Mouse (Mus musculus) cerebellum, adult 2 months (tissue): ENCODE measurements around the gene Cpeb3. TPM values are rescaled to one million over a fixed set of nuclear protein-coding genes. Genes with fewer than 3 reads are reported as not detected.

Experiments used
- DNase-seq, 2 experiments: peaks; one replicate each; pipeline ENCODE4 v3.0.0; 2021
- H3K27ac ChIP-seq: fragments of 200-500 bp; 2 replicates; pipeline ENCODE4 v1.5.1; 2012; ENCODE audit warnings: low read length, control low read depth, inconsistent platforms; ENCODE audit not compliant: insufficient read depth
- H3K27me3 ChIP-seq: fragments of 200-500 bp; 2 replicates; pipeline ENCODE4 v1.6.1; 2012; ENCODE audit warnings: inconsistent platforms, mild to moderate bottlenecking, low read length, moderate library complexity; ENCODE audit not compliant: control insufficient read depth, insufficient read depth
- H3K4me1 ChIP-seq: fragments of 200-500 bp; 2 replicates; pipeline ENCODE4 v1.6.1; 2011; ENCODE audit warnings: low read length; ENCODE audit not compliant: control insufficient read depth, insufficient read depth
- H3K4me3 ChIP-seq: fragments of 200-500 bp; replicated peaks from 2 replicates; pipeline ENCODE3; 2011; ENCODE audit warnings: mild to moderate bottlenecking, low read depth, low read length, control low read depth; ENCODE audit not compliant: insufficient read depth
- CTCF ChIP-seq: fragments of 200-500 bp; IDR thresholded peaks from 2 replicates; pipeline ENCODE4 v1.5.1; 2011; ENCODE audit warnings: low read depth, mild to moderate bottlenecking, control low read depth, low read length, moderate library complexity, borderline replicate concordance; ENCODE audit not compliant: insufficient read depth
- POLR2A ChIP-seq: fragments of 200-500 bp; IDR thresholded peaks from 2 replicates; pipeline ENCODE4 v1.6.1; 2011; ENCODE audit warnings: low read length, control low read depth, borderline replicate concordance; ENCODE audit not compliant: insufficient read depth
- WGBS: fragments of 180-500 bp; shearing (Covaris S2); methylation state at CpG from one replicate; pipeline ENCODE4 v1.1.7; 2018; 5-methylcytosine and 5-hydroxymethylcytosine counted together
- polyA plus RNA-seq: library from polyadenylated mRNA; depleted of rRNA; stranded (reverse); fragments of >200 nt; gene quantifications from 2 replicates; pipeline ENCODE4 v1.2.3, GENCODE M21; 2012

Gene Cpeb3
- polyA plus RNA-seq, 1 experiment, result 41.5 TPM

DNA sequence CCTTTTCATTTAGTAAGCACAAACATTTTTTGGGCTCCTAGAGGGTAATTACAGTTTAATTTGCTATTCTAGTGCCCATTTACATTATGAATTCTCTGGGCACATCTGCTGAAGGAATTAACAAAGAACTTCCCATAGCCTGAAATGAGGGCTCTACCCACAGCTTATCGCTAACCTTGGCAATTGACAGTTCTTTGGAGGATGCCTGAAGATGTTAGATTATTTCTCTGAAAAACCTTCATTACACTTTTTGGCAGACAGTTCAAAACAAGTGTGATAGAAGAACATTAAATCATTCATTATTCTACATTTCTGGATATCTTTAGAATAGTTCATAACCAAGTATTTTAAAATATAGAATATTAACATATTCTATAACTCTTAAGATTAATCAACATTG lies 5.0 kb downstream of the Cpeb3 start:
- TF ChIP-seq CTCF, result no peak
- TF ChIP-seq POLR2A, result no peak
- H3K27me3 ChIP-seq, result no peaks in the 10 kb centered on the region
- WGBS, result 92% methylated on average over 1 of the region's 1 CpGs
- DNase-seq, result no peak
- H3K4me1 ChIP-seq, result no peaks in the 10 kb centered on the region; the same call in 1 of the 2 replicates
- H3K27ac ChIP-seq, result no peak overlapping the region
- no peak overlapping the region for H3K4me3 ChIP-seq

DNA sequence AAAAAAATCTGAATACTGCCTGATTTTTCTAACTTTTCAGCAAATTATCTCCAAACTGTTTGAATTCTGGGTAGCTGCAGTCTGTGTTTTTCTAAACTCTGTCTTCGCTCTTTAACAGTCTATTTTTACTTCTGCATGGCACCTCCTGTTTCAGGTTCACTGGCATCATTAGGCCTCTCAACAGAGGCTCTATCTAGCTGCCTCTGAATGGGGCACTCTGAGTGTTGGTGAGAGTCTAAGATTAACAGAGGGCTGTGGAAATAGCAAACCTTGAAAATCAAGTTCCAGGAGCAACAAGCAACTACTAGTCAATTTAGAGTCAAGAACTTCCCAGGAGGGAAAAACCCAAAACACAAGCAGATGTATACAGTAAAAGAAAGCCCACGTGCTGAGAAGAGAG lies 8.5 kb downstream of the Cpeb3 start:
- Histone ChIP-seq H3K4me3 (no peak overlapping the region), H3K4me1 (no peaks in the 10 kb centered on the region), H3K27me3 (no peaks in the 10 kb centered on the region), H3K27ac (no peak overlapping the region)
- DNase-seq, result no peak
- 79% methylated on average over 2 of the region's 2 CpGs for WGBS
- TF ChIP-seq POLR2A (no peak), CTCF (no peak)

DNA sequence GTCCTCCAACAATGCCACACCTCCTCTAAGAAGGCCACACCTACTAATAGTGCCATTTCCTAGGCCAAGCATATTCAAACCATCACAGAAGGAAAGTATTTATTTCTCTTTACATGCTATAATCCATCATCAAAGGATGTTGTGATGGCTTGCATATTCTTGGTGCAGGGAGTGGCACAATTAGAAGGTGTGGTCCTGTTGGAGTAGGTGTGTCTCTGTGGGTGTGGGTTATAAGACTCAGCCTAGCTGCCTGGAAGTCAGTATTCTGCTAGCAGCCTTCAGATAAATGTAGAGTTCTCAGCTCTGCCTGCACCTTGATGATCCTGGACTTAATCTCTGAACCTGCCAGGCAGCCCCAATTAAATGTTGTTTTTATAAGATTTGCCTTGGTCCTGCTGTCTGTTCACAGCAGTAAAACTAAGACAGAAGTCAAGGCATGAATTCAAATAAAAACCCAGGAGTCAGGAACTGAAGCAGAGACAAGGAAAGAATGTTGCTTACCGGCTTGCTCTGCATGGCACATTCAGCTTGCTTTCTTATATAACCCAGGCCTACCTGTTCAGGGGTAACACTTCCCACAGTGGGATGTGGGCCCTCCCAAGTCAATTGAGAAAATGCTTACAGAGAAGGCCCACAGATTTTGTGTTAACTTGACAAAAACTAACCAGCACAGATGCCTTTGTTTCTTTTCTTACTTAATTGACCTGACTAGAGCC lies 10.1 kb downstream of the Cpeb3 start:
- 86% methylated on average over 1 of the region's 1 CpGs for WGBS
- no peaks in the 10 kb centered on the region for H3K4me1 ChIP-seq
- no peaks in the 10 kb centered on the region for H3K27me3 ChIP-seq
- no peak for DNase-seq
- TF ChIP-seq CTCF, result no peak
- no peak for TF ChIP-seq POLR2A
- H3K4me3 ChIP-seq, result no peak overlapping the region
- H3K27ac ChIP-seq, result no peak overlapping the region

DNA sequence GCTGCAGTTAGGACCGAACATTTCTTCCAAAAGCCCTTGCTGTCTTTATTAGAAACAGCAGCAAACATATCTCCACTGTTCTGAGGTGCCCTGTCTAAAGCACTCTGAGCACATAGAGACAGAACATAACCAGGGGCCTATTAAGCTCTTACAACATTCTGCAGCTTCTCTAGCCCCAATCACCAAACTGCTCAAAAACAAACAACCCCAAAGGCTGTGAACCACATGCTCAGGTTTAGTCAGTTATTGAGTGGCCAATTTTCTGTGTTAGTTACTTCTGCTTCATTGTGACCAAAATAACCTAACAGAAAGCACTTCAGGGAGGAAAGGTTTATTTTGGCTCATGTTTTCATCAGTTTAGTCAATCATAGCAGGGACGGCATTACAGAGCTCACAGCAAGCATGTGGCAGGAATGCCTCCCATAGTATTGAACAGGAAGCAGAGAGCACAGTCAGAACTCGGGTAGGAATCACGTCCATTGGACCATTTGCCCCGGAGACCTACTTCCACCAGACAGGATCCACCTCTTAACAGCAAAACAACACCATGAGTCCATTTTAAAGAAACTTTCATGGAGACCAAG lies 15.8 kb downstream of the Cpeb3 start:
- Histone ChIP-seq H3K27me3 (no peaks in the 10 kb centered on the region), H3K4me1 (no peaks in the 10 kb centered on the region), H3K27ac (no peak overlapping the region), H3K4me3 (no peak overlapping the region)
- no peak for DNase-seq
- TF ChIP-seq POLR2A (no peak), CTCF (no peak)
- 70% methylated on average over 5 of the region's 5 CpGs for WGBS

DNA sequence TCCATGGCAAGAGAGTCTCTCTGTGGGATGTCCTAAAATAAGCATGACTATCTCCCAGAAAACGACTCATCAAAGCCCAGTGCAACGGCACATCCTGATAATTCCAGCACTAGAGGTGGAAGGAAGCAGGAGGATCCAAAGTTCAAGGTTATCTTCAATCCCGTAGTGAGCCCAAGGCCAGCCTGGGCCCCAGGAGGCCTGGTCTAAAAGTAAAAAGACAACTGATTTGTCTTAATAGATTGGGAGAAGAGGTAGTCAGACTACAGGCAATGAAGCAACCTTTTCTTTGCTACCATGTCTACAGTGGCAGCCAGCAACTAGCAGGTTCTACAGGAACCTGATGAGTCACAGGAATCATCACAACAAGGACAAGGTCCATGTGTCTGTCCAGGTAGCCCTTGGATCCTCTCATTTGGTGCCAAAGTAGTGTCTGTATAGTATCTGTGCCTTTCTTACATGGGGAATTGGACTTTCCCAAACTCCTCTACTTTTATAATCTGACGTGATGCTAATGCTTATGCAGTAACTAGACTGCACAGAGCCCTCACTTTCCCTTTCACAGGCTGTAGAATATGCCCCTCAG lies 19.9 kb downstream of the Cpeb3 start:
- 72% methylated on average over 4 of the region's 4 CpGs for WGBS
- H3K4me3 ChIP-seq, result no peak overlapping the region
- H3K27ac ChIP-seq, result no peak overlapping the region
- no peak for DNase-seq
- no peaks in the 10 kb centered on the region for H3K4me1 ChIP-seq
- TF ChIP-seq POLR2A (no peak), CTCF (no peak)
- H3K27me3 ChIP-seq, result no peaks in the 10 kb centered on the region

DNA sequence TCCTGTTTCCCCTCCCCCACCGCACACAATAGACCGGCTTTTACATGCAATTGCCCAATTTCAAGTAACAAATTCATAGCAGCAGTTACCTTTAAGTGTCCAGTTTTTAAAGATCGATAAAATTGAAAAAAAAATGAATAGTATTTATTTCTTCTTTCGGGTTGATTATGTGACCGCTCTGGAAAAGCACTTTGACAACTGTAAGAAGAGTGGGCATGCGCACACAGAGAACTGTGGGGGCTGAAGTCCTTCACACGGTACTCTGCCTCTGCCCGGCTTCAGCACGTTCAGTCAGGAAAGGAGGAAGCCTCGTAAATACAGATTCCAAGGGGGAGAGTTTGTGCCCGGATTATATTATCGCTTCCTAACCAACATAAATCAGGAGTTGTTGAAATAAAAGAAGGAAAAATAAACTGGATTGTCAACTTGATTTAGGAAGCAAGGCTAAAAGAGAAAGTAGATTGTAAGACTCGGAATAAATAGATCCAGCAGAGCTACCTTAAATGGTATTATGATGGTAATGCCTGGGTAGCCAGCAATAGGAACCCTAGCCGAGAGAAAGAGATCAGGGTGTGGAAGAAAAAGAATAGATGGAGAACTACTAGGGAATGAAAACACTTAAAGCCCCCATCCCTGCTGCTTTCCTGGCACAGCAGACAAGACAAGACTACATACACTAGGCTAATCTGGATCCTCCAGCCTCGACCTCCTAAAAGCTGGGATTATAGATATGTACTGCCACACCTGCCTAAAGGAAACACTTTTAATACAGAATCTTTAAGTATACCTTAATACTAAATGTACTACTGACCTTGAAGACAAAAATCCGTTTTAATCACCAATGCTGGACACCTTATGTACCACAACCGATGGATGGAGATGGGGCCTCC lies 30.3 kb downstream of the Cpeb3 start:
- peak overlapping the region; percentile 52 for H3K4me3 ChIP-seq
- H3K27ac ChIP-seq, result peak overlapping the region; percentile 49
- no peaks in the 10 kb centered on the region for H3K27me3 ChIP-seq
- 9% methylated on average over 17 of the region's 17 CpGs for WGBS
- no peak for TF ChIP-seq CTCF
- TF ChIP-seq POLR2A, result peak; percentile 47; the same call in 1 of the 2 replicates
- peak; percentile 66 to 78 for DNase-seq
- peaks cover 4% of the 10 kb centered on the region; the same call in 1 of the 2 replicates for H3K4me1 ChIP-seq

DNA sequence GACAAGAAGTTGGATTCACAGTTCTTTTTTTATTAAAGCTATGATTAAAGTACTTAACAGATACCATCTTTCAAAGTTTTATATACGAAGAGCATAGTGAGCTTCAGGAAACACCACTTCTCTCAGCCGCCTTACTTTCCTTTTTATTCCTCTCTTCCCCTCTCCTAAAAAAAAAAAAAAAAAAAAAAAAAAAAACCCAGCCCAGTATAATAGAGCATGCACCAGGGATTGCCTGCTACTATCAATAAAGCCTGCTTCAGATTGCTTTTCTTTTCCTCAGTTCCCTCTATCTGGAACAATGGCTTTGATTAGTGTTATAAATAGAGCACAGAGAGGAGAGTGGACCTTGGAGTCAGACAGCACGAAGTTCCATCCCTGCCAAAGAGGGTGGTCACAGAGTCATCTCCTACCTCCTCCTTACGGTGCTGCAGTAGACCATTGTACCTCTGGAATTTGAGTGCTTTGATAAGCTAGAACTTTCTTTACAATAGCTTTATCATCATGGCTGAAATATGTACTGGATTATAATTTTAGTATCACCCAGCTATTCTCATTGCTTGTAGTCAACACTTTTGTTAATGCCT lies 31.4 kb downstream of the Cpeb3 start:
- H3K4me3 ChIP-seq, result peak overlapping the region; percentile 58
- 32% methylated on average over 4 of the region's 4 CpGs for WGBS
- H3K4me1 ChIP-seq, result peaks cover 4% of the 10 kb centered on the region; the same call in 1 of the 2 replicates
- peak in 1 of 2 experiments; percentile 24 for DNase-seq
- TF ChIP-seq POLR2A (no peak), CTCF (no peak)
- H3K27ac ChIP-seq, result no peak overlapping the region
- no peaks in the 10 kb centered on the region for H3K27me3 ChIP-seq
